Mouse (Mus musculus): ENCODE results near the gene Adamtsl3. TPM values are rescaled to one million over a fixed set of nuclear protein-coding genes. Genes with fewer than 3 reads are reported as not detected.

Adamtsl3 gene
- total RNA-seq, 2 experiments from 2014 or later: 1.4 to 3.2 TPM

DNA sequence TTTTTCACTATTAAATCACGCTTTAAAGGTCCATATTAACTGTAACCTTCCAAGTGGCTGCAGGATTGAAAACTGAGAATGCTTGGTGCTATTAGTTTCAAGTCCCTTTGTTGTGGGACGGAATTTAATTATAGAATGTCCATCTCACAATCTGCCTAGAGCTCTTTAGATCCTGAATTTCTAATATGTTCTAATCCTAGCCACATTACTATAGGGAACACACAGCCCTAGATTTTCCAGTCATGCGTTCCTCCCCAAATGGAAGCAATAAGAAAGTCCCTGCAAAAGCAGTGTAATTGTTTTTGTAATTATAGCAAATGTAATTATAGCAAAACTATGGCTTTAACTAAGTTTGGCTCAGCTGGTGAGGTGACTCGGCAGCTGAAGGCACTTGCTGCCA, 161.6 kb downstream of the Adamtsl3 start:
- no peak for DNase-seq (ENCODE audit: low spot score in 2 of 2)

DNA sequence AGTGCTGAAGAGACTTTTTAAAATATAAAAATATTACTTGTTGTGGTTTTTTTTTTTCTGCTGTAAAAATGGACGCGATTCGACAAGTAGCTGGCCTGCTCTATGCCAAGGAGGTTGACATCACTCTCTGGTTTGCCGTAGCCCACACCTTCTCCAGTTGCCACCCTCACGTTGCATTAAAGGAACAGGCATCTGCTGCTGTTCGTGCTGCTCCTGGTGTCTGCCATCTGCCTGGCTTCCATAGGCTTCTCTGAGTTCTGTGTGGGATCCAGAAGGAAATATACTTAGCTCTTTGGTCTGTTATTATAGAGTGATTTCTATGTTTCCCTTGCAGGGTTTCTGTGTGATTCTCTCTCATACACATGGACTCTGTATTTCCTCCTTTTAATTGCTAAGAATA, 165.8 kb downstream of the Adamtsl3 start:
- DNase-seq (ENCODE audit: low spot score in 2 of 2): no peak

DNA sequence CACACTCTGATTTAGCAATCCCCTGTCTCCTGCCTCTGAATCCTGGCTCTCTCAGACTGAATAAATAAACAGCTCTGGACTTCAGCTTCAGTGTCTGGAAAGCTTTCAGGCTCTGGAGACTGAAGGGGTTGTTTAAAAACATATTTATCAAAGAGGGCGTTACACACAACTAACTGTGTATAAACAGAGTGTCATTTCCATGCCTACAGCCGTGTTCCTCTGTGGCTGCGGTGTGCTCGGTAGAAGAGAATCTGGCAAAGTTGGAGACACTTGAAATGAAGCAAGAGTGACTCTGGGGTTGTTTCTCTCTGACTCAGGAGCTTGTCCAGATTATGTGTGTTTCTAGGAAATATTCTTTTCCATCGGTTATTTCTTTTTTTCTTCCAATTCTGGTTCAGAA, 167.0 kb downstream of the Adamtsl3 start:
- no peak for DNase-seq (ENCODE audit: low spot score in 2 of 2)

DNA sequence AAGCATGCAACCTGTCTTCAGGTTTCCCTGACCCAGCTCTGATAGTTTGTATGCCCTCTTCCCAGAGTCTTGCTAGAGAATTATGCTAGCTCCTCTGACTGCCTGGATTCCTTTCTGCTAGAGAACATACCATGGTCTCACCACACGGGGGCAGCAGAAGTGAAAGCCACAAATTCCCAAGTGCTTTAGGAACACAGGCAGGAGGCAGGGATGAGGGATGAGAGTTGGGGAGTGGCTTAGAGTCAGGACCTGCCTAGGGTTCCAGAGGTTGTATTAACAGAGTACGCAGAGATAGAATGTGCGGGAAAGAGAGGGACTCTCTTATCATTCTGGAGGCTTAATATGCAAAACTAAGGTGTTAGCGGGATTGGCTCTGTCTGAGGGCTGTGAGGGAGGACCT, 168.6 kb downstream of the Adamtsl3 start:
- DNase-seq (ENCODE audit: low spot score in 2 of 2): peak; percentile 64 to 69

DNA sequence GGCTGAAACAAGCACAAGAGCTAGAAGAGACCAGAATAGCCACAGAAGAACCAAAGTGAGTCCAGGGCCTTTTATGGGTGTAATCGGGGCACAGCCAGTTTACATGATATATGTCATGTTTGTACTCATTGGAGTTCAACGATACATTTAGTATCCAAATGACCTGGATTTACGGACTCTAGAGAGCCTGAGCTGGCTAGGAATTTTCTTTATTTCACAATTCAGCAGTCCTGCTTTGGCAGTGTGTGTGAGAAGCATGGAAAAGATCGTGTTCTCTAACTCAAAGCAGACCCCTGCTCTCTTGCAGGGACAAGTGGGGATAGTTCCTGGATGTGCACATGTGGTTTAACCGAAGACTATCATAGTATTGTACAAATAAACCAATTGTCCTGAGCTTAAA, 195.1 kb downstream of the Adamtsl3 start:
- DNase-seq (ENCODE audit: low spot score in 2 of 2): no peak

DNA sequence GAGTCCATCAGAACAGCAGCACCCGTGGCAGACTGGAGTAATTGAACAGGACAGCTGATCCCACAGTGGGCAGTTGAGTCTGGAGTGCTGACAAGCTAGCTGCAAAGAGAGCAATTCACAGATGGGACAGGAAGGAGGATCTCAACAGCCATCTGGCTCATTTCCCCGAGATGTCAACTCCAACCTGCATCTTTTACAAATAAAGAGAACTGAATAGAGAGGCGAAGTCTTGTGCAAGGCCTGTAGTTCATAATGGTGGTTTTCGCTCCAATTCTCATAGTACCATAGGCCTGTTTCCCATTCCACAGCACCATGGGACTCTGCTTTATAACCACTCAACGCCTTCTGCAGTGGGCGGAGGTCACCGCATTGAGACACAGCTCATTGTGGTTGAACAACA, 195.9 kb downstream of the Adamtsl3 start:
- DNase-seq (ENCODE audit: low spot score in 2 of 2): no peak

DNA sequence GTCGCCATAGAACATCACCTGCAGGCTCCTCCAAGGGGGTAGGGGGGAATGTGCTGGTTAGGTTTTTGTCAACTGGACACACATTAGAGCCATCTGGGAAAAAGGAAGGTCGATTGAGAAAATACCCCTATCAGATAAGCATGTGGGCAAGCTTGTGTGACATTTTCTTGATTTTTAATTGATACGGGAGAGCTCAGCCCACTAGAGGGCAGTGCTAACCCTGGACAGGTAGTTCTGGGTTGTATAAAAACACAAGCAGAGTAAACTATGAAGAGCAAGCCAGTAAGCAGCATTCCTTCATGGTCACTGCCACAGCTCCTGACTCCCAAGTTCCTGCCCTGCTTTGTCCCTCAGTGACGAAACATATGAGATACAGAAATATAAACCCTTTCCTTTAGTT, 197.7 kb downstream of the Adamtsl3 start:
- no peak for DNase-seq (ENCODE audit: low spot score in 2 of 2)

DNA sequence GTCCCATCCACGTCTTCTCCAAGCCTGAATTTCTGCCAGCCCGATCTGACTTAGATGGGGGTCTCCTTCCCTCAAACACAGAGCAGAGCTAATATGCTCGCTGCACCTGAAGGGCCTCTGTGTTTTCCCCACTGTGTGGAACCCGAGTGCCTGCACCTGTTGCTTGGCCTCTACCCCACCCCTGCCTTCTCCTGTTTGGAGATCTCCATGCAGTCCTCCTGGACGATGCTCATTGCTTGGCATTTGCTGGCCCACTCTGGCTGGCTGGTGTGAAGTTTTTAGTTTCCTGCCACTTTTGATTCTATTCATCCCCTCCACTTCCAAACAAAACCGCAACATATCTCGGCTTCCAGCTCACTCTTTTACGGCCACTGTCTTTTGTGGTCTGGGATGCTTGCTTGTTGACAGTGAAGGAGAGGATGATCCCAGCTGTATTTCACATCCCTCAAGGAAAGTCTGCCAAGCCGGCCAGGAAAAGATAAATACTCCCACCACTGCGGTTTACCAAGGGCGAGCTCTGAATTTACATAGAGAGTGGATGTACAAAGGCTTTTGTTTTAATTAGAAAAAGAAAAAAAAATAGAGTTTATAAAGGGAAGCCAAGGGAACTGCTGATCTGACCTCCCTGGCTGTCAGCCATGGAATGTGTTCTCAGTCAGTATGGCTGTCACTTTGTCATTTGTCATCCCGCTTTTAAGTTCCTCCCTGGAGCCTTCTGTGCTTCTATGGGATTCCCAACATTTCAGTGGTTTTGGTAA, 198.4 kb downstream of the Adamtsl3 start:
- no peak for DNase-seq (ENCODE audit: low spot score in 2 of 2)

DNA sequence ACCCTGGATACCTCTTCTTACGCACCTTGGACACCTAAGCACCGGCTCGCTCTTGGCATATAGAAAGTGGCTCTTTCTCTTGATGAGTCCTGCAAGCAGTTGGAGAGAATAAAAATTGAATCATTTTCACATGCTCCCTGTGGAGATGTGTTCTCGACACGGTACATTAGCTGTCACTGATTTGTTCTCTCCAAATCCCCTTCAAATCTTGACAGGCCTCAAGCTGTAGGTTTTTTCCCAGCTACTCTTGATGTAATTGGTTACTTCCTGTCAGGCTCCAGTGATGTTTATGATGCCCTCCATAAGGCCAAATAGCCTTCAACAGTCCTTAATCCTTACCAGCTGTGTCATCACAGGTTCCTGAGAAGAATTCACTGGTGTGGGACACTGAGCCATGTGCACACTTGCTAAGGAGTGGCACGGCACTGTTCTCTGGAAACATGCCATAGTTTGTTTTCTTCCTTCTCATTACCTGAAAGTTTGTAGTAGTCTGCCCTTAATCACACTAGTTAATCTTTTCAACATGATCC, 209.0 kb downstream of the Adamtsl3 start:
- no peak for DNase-seq (ENCODE audit: low spot score in 2 of 2)

DNA sequence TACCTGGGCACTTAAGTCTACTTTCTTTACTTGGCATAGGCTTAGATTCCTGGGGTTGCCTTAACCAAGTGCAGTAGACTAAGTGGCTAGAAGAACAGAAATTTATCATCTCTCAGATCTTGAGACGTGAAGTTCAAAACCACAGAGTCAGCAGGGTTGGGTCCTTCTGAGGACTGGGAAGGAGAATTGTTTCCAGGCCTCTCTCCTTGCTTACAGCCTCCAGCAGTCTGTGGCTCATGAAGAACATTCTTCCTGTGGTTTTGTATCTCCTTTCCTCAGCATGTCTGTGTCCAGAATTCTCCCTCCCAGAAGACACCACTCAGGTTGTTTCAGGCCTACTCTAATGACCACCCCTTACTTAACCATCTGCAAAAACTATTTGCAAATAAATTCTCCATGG, 216.5 kb downstream of the Adamtsl3 start:
- DNase-seq (ENCODE audit: low spot score in 2 of 2): no peak

DNA sequence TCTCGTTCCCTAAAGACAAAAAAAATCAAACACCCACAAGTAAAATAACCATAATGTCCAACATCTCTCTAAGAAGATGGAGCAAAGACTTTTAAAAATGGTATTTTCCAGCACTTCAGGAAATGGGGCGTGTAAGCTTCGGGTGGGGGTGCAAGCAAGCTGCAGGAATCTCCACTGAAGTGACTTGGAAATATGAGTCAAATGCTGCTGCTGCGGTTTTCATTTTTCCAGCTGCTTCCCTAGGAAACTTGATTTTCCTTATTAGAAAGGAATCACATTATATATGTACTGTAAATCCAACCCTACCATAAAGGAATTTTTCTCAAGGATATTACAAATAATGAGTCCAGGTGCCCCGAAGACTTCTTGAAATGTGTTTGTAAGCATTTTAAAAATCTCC, 220.3 kb downstream of the Adamtsl3 start:
- DNase-seq (ENCODE audit: low spot score in 2 of 2): no peak

DNA sequence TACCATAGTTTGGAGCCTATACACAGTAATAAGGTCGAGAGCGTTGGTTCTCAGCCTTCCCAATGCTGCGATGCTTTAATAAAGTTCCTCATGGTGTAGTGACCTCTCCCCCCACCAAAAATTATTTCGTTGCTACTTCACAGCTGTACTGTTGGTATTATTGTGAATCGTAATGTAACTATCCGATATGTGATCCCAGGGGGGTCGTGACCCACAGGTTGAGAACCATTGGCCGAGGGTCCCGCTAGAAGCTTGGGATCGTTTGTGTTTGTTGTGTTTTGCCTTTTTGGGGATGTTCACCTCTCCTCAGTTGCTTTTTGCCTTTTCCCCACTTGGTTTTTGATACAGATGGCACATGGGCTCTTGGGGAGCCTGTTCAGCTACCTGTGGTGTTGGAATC, 220.9 kb downstream of the Adamtsl3 start:
- no peak for DNase-seq (ENCODE audit: low spot score in 2 of 2)

DNA sequence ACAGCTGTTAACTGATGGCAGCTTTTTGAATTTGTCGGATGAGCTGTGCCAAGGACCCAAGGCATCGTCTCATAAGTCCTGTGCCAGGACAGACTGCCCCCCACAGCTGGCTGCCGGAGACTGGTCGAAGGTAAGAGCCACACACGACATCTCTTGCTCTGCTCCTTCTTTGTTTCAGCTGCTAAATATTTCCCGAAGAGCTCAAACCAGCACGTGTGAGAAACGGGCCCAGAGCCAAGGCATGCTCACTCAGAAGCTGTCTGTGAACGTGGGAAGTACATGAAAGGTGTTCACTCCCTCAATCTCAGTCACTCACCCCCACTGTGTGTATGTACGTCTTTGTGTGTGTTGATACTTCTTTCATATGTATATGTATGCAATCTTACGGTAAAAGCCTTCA, 221.6 kb downstream of the Adamtsl3 start:
- DNase-seq (ENCODE audit: low spot score in 2 of 2): no peak

DNA sequence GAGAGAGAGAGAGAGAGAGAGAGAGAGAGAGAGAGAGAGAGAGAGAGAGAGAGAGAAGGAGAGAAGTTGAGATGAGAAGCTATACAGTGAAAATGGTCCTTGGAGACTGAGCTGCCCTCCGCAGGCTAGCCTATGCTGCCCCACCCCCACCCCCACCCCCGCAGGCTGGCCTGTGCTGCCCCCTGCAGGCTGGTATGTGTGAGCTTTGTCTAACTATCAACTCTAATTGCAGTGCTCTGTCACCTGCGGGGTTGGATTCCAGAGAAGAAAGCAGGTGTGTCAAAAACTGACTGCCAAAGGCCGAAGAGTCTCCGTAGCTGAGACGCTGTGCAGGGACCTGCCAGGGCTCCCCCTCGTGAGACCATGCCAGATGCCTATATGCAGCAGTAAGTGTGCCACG, 231.2 kb downstream of the Adamtsl3 start:
- no peak for DNase-seq (ENCODE audit: low spot score in 2 of 2)

DNA sequence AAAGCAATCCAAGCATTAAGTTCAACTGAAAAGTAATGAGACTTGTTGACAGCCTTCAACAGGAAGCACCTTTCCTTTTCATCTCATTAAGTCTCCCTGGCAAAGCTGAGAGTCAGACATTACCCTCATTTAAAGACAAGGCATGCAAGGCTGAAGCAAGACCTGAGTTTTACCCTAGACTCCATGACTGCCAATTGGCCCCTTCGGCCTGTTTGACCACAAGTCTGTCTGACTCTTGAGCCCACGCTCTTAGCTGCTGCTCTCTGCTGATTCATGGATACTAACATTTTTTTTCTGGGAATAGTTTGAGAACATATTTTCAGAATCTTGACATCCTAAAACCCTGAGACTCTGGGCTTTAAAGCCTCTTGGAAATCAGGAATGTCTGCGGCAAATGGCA, 232.3 kb downstream of the Adamtsl3 start:
- no peak for DNase-seq (ENCODE audit: low spot score in 2 of 2)

DNA sequence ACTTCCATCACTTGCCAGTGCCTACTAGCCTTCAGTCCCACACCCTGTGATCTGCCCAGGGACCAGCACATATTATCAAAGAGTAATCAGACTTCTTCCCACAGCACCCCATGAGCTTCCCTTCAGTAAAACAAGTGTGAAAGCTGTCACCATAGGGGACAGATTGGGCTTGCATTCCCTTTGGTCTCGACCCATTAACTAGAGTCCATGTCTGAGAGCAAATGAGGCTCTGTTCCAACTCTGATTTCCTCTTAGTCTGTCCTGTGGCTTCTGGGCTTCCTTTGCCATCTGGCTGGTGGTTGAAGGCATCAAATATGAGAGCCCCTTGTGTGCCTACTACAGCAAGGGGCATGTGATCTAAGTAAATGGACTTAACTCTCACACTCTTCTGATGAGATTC, 237.5 kb downstream of the Adamtsl3 start:
- DNase-seq (ENCODE audit: low spot score in 2 of 2): no peak

DNA sequence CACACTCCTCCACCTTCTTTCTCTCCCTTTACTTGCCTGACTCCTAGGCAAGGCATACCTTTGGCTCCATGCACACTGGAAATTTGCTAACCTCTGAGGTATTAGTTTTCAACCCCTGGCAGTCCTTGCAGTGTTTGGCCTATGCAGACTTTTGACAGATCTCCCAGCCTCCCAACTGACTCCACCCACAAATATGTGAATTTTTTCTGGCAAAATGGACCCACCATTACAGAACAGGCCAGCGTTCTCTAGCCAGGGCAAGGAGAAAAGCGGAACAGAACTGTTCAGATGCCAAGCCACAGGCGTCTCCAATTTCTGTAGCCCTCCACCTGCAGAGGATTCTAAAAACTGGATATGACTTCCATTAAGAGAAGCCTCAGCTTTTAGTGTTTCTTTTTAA, 244.5 kb downstream of the Adamtsl3 start:
- DNase-seq (ENCODE audit: low spot score in 2 of 2): no peak

DNA sequence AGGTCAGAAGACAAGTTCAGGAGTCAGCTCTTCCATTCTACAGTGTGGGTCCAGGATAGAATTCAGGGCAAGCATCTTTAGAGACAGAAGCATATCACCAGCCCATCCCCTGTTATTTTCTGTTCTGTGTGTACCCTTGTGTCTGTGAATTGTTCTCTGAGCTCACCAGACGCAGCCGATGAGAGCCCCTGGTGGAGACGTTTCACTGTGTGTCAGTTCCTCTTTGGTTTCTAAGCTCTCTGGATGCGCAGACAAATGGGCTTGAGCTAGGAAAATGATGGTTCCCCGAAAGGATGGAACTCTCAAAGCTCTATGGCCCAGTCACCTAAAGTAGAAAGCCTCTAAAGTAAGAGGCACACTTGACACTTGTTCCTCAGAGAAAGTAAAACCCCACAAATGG, 246.3 kb downstream of the Adamtsl3 start:
- no peak for DNase-seq (ENCODE audit: low spot score in 2 of 2)

DNA sequence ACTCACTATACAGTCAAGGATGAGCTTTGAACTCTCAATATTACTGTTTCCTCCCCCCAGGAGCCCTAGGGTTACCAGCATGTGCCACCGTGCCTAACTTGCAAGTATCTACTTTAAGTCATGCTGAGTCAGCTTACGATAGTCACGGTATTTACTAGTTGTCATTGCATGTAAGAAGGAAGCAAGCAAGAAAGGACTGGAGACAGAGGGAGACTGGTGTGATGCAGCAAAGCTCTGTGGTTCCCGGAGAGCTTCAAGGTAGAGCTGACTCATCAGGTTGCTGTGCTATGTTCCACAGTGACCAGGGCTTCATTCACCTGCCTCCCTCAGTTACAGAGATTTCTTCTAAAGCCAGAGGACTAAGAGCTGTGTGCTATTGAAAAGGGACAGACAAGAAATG, 247.0 kb downstream of the Adamtsl3 start:
- DNase-seq (ENCODE audit: low spot score in 2 of 2): no peak

DNA sequence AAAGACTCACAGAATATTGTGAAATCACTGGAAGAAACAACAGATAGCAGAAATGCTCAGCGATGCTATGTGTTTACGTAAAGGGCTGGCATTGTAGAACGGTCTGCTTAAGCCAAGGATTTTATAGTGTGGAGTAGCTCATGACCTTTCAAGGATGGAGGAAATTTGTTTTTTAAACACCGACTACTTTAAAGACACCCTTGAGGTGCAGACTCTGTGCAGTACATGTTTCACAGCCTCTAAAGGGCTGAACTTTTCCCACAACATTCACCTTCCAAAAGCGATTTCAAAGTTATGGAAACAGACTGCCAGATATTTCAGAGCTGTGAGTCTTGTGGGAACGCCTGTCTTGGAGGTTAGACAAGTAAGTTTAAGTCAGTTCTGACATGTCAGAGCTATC, 255.4 kb downstream of the Adamtsl3 start:
- no peak for DNase-seq (ENCODE audit: low spot score in 2 of 2)

DNA sequence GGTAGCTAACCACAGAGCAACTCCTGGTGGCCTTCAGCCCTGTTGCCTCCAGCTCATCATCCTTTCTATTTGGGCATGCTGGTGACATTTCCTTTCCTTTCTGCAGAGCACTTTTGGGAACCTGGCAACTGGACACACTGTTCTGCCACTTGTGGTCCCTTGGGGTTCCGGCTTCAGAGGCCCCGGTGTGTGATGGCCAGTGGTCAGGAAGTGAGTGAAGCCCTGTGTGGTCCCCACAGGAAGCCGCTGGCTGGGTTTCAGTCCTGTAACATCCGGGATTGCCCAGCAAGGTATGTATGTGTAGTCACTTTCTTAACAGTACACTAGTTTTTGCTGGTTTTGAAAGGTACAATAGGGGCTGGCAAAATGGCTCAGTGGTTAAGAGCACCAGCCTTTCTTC, 266.5 kb downstream of the Adamtsl3 start:
- no peak for DNase-seq (ENCODE audit: low spot score in 2 of 2)

DNA sequence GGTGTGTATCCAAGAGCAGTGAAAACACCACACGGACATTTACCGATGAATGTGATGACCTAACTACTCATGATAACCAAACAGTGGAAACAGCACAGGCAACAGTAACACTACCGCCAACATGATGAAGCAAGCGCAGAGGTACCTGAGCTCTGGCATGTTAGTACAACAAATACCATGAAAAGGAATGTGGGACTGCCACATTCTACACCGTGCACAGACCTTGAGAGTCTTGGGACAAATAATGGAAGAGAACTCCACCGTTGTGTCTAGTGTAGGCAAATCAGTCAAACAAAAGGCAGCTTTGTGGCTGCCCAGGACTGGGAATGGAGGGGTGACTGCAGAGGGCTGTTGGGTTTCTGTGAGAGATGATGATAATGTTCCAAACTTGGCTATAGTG, 269.9 kb downstream of the Adamtsl3 start:
- DNase-seq (ENCODE audit: low spot score in 2 of 2): no peak

DNA sequence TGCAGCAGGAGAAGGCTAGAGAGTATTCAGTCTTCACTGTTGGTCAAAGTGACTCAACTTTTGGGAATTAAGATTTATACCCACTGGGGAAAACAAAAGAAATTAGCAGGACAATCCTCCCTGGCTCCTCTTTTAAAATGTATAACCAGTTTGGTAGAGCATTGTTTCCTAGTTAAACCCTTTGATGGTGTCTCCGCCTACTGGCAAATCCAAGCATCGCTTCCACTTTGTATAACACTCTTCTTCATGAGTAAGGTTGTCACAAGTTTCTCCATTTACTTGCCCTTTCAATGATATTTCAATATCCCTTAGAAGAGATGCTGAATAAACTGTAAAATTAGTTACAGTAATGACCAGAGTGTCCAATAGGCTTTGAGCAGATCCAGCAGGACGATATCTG, 274.1 kb downstream of the Adamtsl3 start:
- DNase-seq (ENCODE audit: low spot score in 2 of 2): peak in 1 of 2 experiments; percentile 10

Data from layer of hippocampus, postnatal 14 days (tissue).